Mouse (Mus musculus): ENCODE data around the gene Dnah8. TPM values are rescaled to one million over a fixed set of nuclear protein-coding genes. Genes with fewer than 3 reads are reported as not detected.

Dnah8 gene
- polyA plus RNA-seq, 1 experiment, result 0.50 TPM

- Histone ChIP-seq H3K4me1 (ENCODE audit: control insufficient read depth, insufficient read depth, low read length) (no peaks in the 10 kb centered on the region), H3K4me3 (ENCODE audit: insufficient read depth, low read length) (no peak overlapping the region), H3K27ac (ENCODE audit: insufficient read depth, low read length) (no peak overlapping the region)
- no peak for TF ChIP-seq POLR2A (IDR thresholded peaks at IDR 0.05; ENCODE audit: extremely low read depth, insufficient read depth, low read length)
- no peak for TF ChIP-seq CTCF (IDR thresholded peaks at IDR 0.05; ENCODE audit: extremely low read depth, insufficient read depth, low read length)
Measured at GRCm38 (mm10) chr17:30648770-30649169, 24.6 kb downstream of the Dnah8 start.

- Histone ChIP-seq H3K27ac (ENCODE audit: insufficient read depth, low read length) (no peak overlapping the region), H3K4me3 (ENCODE audit: insufficient read depth, low read length) (no peak overlapping the region), H3K4me1 (ENCODE audit: control insufficient read depth, insufficient read depth, low read length) (no peaks in the 10 kb centered on the region)
- TF ChIP-seq POLR2A (IDR thresholded peaks at IDR 0.05; ENCODE audit: extremely low read depth, insufficient read depth, low read length), result no peak
- peak; percentile 22; the same call in 1 of the 2 replicates for TF ChIP-seq CTCF (IDR thresholded peaks at IDR 0.05; ENCODE audit: extremely low read depth, insufficient read depth, low read length)
Measured at GRCm38 (mm10) chr17:30653010-30653409, 28.9 kb downstream of the Dnah8 start.

- H3K4me1 ChIP-seq (ENCODE audit: control insufficient read depth, insufficient read depth, low read length), result no peaks in the 10 kb centered on the region
- TF ChIP-seq CTCF (IDR thresholded peaks at IDR 0.05; ENCODE audit: extremely low read depth, insufficient read depth, low read length) (no peak), POLR2A (IDR thresholded peaks at IDR 0.05; ENCODE audit: extremely low read depth, insufficient read depth, low read length) (no peak)
- H3K27ac ChIP-seq (ENCODE audit: insufficient read depth, low read length), result no peak overlapping the region
- H3K4me3 ChIP-seq (ENCODE audit: insufficient read depth, low read length), result peak overlapping the region; percentile 21
Measured at GRCm38 (mm10) chr17:30657530-30658151, 33.5 kb downstream of the Dnah8 start.

GRCm38 (mm10) chr17:30658152-30658544 is 34.0 kb downstream of the Dnah8 start:
- TF ChIP-seq CTCF (IDR thresholded peaks at IDR 0.05; ENCODE audit: extremely low read depth, insufficient read depth, low read length), result no peak
- 0 out of 2 replicates have a peak, but pooled peaks have one; percentile 29 for TF ChIP-seq POLR2A (IDR thresholded peaks at IDR 0.05; ENCODE audit: extremely low read depth, insufficient read depth, low read length)
- peak overlapping the region; percentile 21 for H3K4me3 ChIP-seq (ENCODE audit: insufficient read depth, low read length)
- H3K4me1 ChIP-seq (ENCODE audit: control insufficient read depth, insufficient read depth, low read length), result no peaks in the 10 kb centered on the region
- H3K27ac ChIP-seq (ENCODE audit: insufficient read depth, low read length), result no peak overlapping the region

GRCm38 (mm10) chr17:30662131-30662530 is 38.0 kb downstream of the Dnah8 start:
- Histone ChIP-seq H3K4me3 (ENCODE audit: insufficient read depth, low read length) (no peak overlapping the region), H3K27ac (ENCODE audit: insufficient read depth, low read length) (no peak overlapping the region), H3K4me1 (ENCODE audit: control insufficient read depth, insufficient read depth, low read length) (no peaks in the 10 kb centered on the region)
- TF ChIP-seq CTCF (IDR thresholded peaks at IDR 0.05; ENCODE audit: extremely low read depth, insufficient read depth, low read length), result no peak
- no peak for TF ChIP-seq POLR2A (IDR thresholded peaks at IDR 0.05; ENCODE audit: extremely low read depth, insufficient read depth, low read length)

GRCm38 (mm10) chr17:30663170-30663569 is 39.0 kb downstream of the Dnah8 start:
- TF ChIP-seq CTCF (IDR thresholded peaks at IDR 0.05; ENCODE audit: extremely low read depth, insufficient read depth, low read length) (no peak), POLR2A (IDR thresholded peaks at IDR 0.05; ENCODE audit: extremely low read depth, insufficient read depth, low read length) (no peak)
- no peaks in the 10 kb centered on the region for H3K4me1 ChIP-seq (ENCODE audit: control insufficient read depth, insufficient read depth, low read length)
- no peak overlapping the region for H3K4me3 ChIP-seq (ENCODE audit: insufficient read depth, low read length)
- no peak overlapping the region for H3K27ac ChIP-seq (ENCODE audit: insufficient read depth, low read length)

- no peaks in the 10 kb centered on the region for H3K4me1 ChIP-seq (ENCODE audit: control insufficient read depth, insufficient read depth, low read length)
- H3K27ac ChIP-seq (ENCODE audit: insufficient read depth, low read length), result no peak overlapping the region
- H3K4me3 ChIP-seq (ENCODE audit: insufficient read depth, low read length), result no peak overlapping the region
- no peak for TF ChIP-seq POLR2A (IDR thresholded peaks at IDR 0.05; ENCODE audit: extremely low read depth, insufficient read depth, low read length)
Measured at GRCm38 (mm10) chr17:30664856-30665255, 40.7 kb downstream of the Dnah8 start.

GRCm38 (mm10) chr17:30672556-30672955 is 48.4 kb downstream of the Dnah8 start:
- Histone ChIP-seq H3K4me1 (ENCODE audit: control insufficient read depth, insufficient read depth, low read length) (no peaks in the 10 kb centered on the region), H3K27ac (ENCODE audit: insufficient read depth, low read length) (no peak overlapping the region), H3K4me3 (ENCODE audit: insufficient read depth, low read length) (no peak overlapping the region)
- TF ChIP-seq CTCF (IDR thresholded peaks at IDR 0.05; ENCODE audit: extremely low read depth, insufficient read depth, low read length) (no peak), POLR2A (IDR thresholded peaks at IDR 0.05; ENCODE audit: extremely low read depth, insufficient read depth, low read length) (no peak)

- H3K4me3 ChIP-seq (ENCODE audit: insufficient read depth, low read length), result no peak overlapping the region
- no peak overlapping the region for H3K27ac ChIP-seq (ENCODE audit: insufficient read depth, low read length)
- H3K4me1 ChIP-seq (ENCODE audit: control insufficient read depth, insufficient read depth, low read length), result no peaks in the 10 kb centered on the region
- TF ChIP-seq CTCF (IDR thresholded peaks at IDR 0.05; ENCODE audit: extremely low read depth, insufficient read depth, low read length) (no peak), POLR2A (IDR thresholded peaks at IDR 0.05; ENCODE audit: extremely low read depth, insufficient read depth, low read length) (no peak)
Measured at GRCm38 (mm10) chr17:30673023-30673422, 48.9 kb downstream of the Dnah8 start.

- Histone ChIP-seq H3K27ac (ENCODE audit: insufficient read depth, low read length) (no peak overlapping the region), H3K4me1 (ENCODE audit: control insufficient read depth, insufficient read depth, low read length) (no peaks in the 10 kb centered on the region), H3K4me3 (ENCODE audit: insufficient read depth, low read length) (no peak overlapping the region)
- TF ChIP-seq POLR2A (IDR thresholded peaks at IDR 0.05; ENCODE audit: extremely low read depth, insufficient read depth, low read length) (no peak), CTCF (IDR thresholded peaks at IDR 0.05; ENCODE audit: extremely low read depth, insufficient read depth, low read length) (no peak)
Measured at GRCm38 (mm10) chr17:30675021-30675740, 51.0 kb downstream of the Dnah8 start.
